Mouse (Mus musculus) common myeloid progenitor, adult 5-6 weeks (primary cell): Measurements from ENCODE around the gene E4f1. TPM values are rescaled to one million over a fixed set of nuclear protein-coding genes. Genes with fewer than 3 reads are reported as not detected.
A peak's percentile ranks its signal among the peaks of the same experiment; 100 is the strongest.
"Not testable (repeated sequence)": the region's sequence is repeated elsewhere in the genome, so short reads cannot be mapped to it uniquely, and the experiment has no call there.

Source experiments
- ATAC-seq: replicated peaks from 2 replicates; pipeline ENCODE4 v1.8.0; 2016; ENCODE audit warnings: low read depth, mild to moderate bottlenecking, moderate TSS enrichment, inconsistent platforms; ENCODE audit not compliant: poor library complexity, severe bottlenecking
- total RNA-seq: library from RNA; stranded (forward); fragments of 200-1000, 187-1606 nt; gene quantifications from 2 replicates; pipeline ENCODE4 v1.2.3, GENCODE M21; 2017

E4f1 gene
- total RNA-seq, 1 experiment from 2014 or later, result 15.2 TPM

GRCm38 (mm10) chr17:24425905-24426304 is 44.2 kb downstream of the E4f1 start:
- ATAC-seq, result no peak

GRCm38 (mm10) chr17:24425326-24425725 is 44.8 kb downstream of the E4f1 start:
- not testable (repeated sequence) for ATAC-seq

- ATAC-seq, result no peak
Observed at GRCm38 (mm10) chr17:24424489-24424888, 45.6 kb downstream of the E4f1 start.

GRCm38 (mm10) chr17:24423114-24423513 is 47.0 kb downstream of the E4f1 start:
- no peak for ATAC-seq

- no peak for ATAC-seq
Observed at GRCm38 (mm10) chr17:24416051-24416652, 54.0 kb downstream of the E4f1 start.

- no peak for ATAC-seq
Observed at GRCm38 (mm10) chr17:24415011-24415410, 55.1 kb downstream of the E4f1 start.

- ATAC-seq, result peak; percentile 84
Observed at GRCm38 (mm10) chr17:24414230-24414976, 55.7 kb downstream of the E4f1 start, which contains the start of gene Rnps1. Gene Rnps1, plus strand, starts transcription at chr17:24414565.

GRCm38 (mm10) chr17:24413557-24414211 is 56.4 kb downstream of the E4f1 start:
- ATAC-seq, result no peak

GRCm38 (mm10) chr17:24407116-24407803 is 62.9 kb downstream of the E4f1 start:
- no peak for ATAC-seq

- ATAC-seq, result no peak
Observed at GRCm38 (mm10) chr17:24402371-24402770, 67.7 kb downstream of the E4f1 start.

- no peak for ATAC-seq
Observed at GRCm38 (mm10) chr17:24394456-24394855, 75.7 kb downstream of the E4f1 start.

Other genes with a start within 250 kb of the E4f1 start
- 17.4 and 18.4 TPM in 2 replicates for gene Tedc2, start 249.5 kb downstream of the E4f1 start, total RNA-seq
- 29.1 and 30.8 TPM in 2 replicates for gene Ccnf, start 218.8 kb downstream of the E4f1 start, total RNA-seq
- 0.14 TPM in 1 of 2 replicates, not detected in the other for gene Abca17, start 119.2 kb downstream of the E4f1 start, total RNA-seq
- gene Abca3, start 118.4 kb downstream of the E4f1 start, total RNA-seq, result 13.7 and 22.4 TPM in 2 replicates
- gene Rnps1, start 55.7 kb downstream of the E4f1 start, total RNA-seq, result 360 and 414 TPM in 2 replicates
- gene Eci1, start 43.7 kb downstream of the E4f1 start, total RNA-seq, result 26.0 and 28.7 TPM in 2 replicates
- gene Dnase1l2, start 27.2 kb downstream of the E4f1 start, total RNA-seq, result 1.4 TPM in 1 of 2 replicates, not detected in the other
- 21.6 and 23.5 TPM in 2 replicates for gene Pgp, start 79 bp upstream of the E4f1 start, total RNA-seq
- 1.3 TPM in 1 of 2 replicates, not detected in the other for gene Bricd5, start 3.6 kb upstream of the E4f1 start, total RNA-seq
- gene Mlst8, start 8.8 kb upstream of the E4f1 start, total RNA-seq, result 9.6 and 25.7 TPM in 2 replicates
- not detected in 2 replicates for gene Caskin1, start 18.3 kb upstream of the E4f1 start, total RNA-seq
- 59.3 and 60.5 TPM in 2 replicates for gene Traf7, start 57.6 kb upstream of the E4f1 start, total RNA-seq
- 0.05 TPM in 1 of 2 replicates, not detected in the other for gene Rab26, start 63.9 kb upstream of the E4f1 start, total RNA-seq
- gene Pkd1, start 79.5 kb upstream of the E4f1 start, total RNA-seq, result 8.3 and 37.4 TPM in 2 replicates
- 39.0 and 52.2 TPM in 2 replicates for gene Tsc2, start 162.3 kb upstream of the E4f1 start, total RNA-seq
- gene Nthl1, start 162.4 kb upstream of the E4f1 start, total RNA-seq, result 18.0 and 25.1 TPM in 2 replicates
- 1.3 and 1.4 TPM in 2 replicates for gene Slc9a3r2, start 180.0 kb upstream of the E4f1 start, total RNA-seq
- gene Npw, start 188.1 kb upstream of the E4f1 start, total RNA-seq, result 0.27 and 1.4 TPM in 2 replicates
- 20.0 and 25.4 TPM in 2 replicates for gene Zfp598, start 199.4 kb upstream of the E4f1 start, total RNA-seq
- not detected in 2 replicates for gene Syngr3, start 219.6 kb upstream of the E4f1 start, total RNA-seq
- gene Gfer, start 225.8 kb upstream of the E4f1 start, total RNA-seq, result 30.9 and 44.6 TPM in 2 replicates
- gene Noxo1, start 225.9 kb upstream of the E4f1 start, total RNA-seq, result 0.69 and 18.3 TPM in 2 replicates
- 43.3 and 46.1 TPM in 2 replicates for gene Tbl3, start 237.3 kb upstream of the E4f1 start, total RNA-seq
- not detected in 2 replicates for gene Rnf151, start 247.8 kb upstream of the E4f1 start, total RNA-seq
- gene Rps2, start 247.8 kb upstream of the E4f1 start, total RNA-seq, result 1,725 and 1,907 TPM in 2 replicates